Mouse (Mus musculus) hindbrain, embryonic 11.5 days (tissue): ENCODE data around the gene Tmem211. TPM values are rescaled to one million over a fixed set of nuclear protein-coding genes. Genes with fewer than 3 reads are reported as not detected.

Source experiments
- ATAC-seq: fragments of 200-750 bp; cut with Nextera tagmentation; 2 replicates; pipeline ENCODE4 v1.8.0; 2017; ENCODE audit warnings: mild to moderate bottlenecking, moderate TSS enrichment, moderate library complexity; ENCODE audit not compliant: low FRiP score
- DNase-seq: peaks from one replicate; pipeline ENCODE4 v3.0.0-alpha.2; 2015; ENCODE audit warnings: low spot score
- H3K27ac ChIP-seq: fragments of 300-500 bp; sonication (generic); 2 replicates; pipeline ENCODE4 v1.5.1; 2014; ENCODE audit warnings: mild to moderate bottlenecking, low read depth, low read length
- H3K27me3 ChIP-seq: fragments of 300-500 bp; sonication (generic); 2 replicates; pipeline ENCODE4 v1.6.1; 2014; ENCODE audit warnings: mild to moderate bottlenecking, low read length, moderate library complexity, mixed read lengths; ENCODE audit not compliant: control insufficient read depth, insufficient read depth
- H3K36me3 ChIP-seq: fragments of 300-500 bp; sonication (generic); 2 replicates; pipeline ENCODE4 v1.6.1; 2014; ENCODE audit warnings: mild to moderate bottlenecking, low read length, moderate library complexity, mixed read lengths; ENCODE audit not compliant: control insufficient read depth, insufficient read depth
- H3K4me1 ChIP-seq: fragments of 300-500 bp; sonication (generic); replicated peaks from 2 replicates; pipeline ENCODE4 v1.6.1; 2014; ENCODE audit warnings: low read length, mixed read lengths; ENCODE audit not compliant: control insufficient read depth, insufficient read depth
- H3K4me2 ChIP-seq: fragments of 300-500 bp; sonication (generic); replicated peaks from 2 replicates; pipeline ENCODE4 v1.6.1; 2014; ENCODE audit warnings: mild to moderate bottlenecking, low read depth, low read length
- H3K4me3 ChIP-seq: fragments of 300-500 bp; sonication (generic); 2 replicates; pipeline ENCODE4 v1.5.1; 2014; ENCODE audit warnings: low read depth, low read length
- H3K9ac ChIP-seq: fragments of 300-500 bp; sonication (generic); 2 replicates; pipeline ENCODE4 v1.6.1; 2014; ENCODE audit warnings: low read depth, low read length
- H3K9me3 ChIP-seq: fragments of 300-500 bp; sonication (generic); 2 replicates; pipeline ENCODE4 v1.6.1; 2016; ENCODE audit warnings: low read length; ENCODE audit not compliant: control insufficient read depth
- WGBS: fragments of 180-500 bp; shearing (Covaris S2); extraction: QIAGEN DNeasy Blood & Tissue Kit; methylation state at CpG from one replicate; pipeline ENCODE4 v1.1.7; 2014; 5-methylcytosine and 5-hydroxymethylcytosine counted together
- polyA plus RNA-seq: library from polyadenylated mRNA; unstranded; fragments of >200 nt; fragmentation: Nextera tagmentation; extraction: Ambion mirVana; gene quantifications from 2 replicates; pipeline ENCODE4 v1.2.1, GENCODE M21; 2014

The Tmem211 gene
- polyA plus RNA-seq, 1 experiment from 2014 or later = not detected

GRCm38 (mm10) chr5:113225271-113225670 lies 1.4 kb upstream of the Tmem211 start:
- Histone ChIP-seq H3K9ac (no peak overlapping the region), H3K4me3 (no peak overlapping the region), H3K4me1 (peaks cover 4% of the 10 kb centered on the region; the same call in 1 of the 2 replicates), H3K27me3 (no peaks in the 10 kb centered on the region), H3K4me2 (0 out of 2 replicates have a peak overlapping the region, but pooled peaks have one; percentile 4), H3K9me3 (no peaks in the 10 kb centered on the region), H3K36me3 (no peaks in the 10 kb centered on the region), H3K27ac (no peak overlapping the region)
- ATAC-seq (no peak), DNase-seq (peak; percentile 74)
- WGBS = 9% methylated on average over 10 of the region's 10 CpGs

- Histone ChIP-seq H3K9ac (no peak overlapping the region), H3K27me3 (no peaks in the 10 kb centered on the region), H3K4me2 (peak overlapping the region; percentile 12), H3K4me1 (peaks cover 4% of the 10 kb centered on the region; the same call in 1 of the 2 replicates), H3K9me3 (no peaks in the 10 kb centered on the region), H3K4me3 (no peak overlapping the region), H3K27ac (no peak overlapping the region), H3K36me3 (no peaks in the 10 kb centered on the region)
- 14% methylated on average over 25 of the region's 25 CpGs for WGBS
- DNase-seq (peak; percentile 49), ATAC-seq (peak; percentile 65)
Observed at GRCm38 (mm10) chr5:113225686-113226435, 848 bp upstream of the Tmem211 start.

GRCm38 (mm10) chr5:113230196-113230595 lies 3.5 kb downstream of the Tmem211 start:
- DNase-seq = no peak
- H3K27me3 ChIP-seq = no peaks in the 10 kb centered on the region
- no peaks in the 10 kb centered on the region for H3K9me3 ChIP-seq
- H3K4me3 ChIP-seq = no peak overlapping the region
- no peak overlapping the region for H3K9ac ChIP-seq
- H3K4me1 ChIP-seq = peaks cover 4% of the 10 kb centered on the region; the same call in 1 of the 2 replicates
- no peak overlapping the region for H3K27ac ChIP-seq
- no peak overlapping the region for H3K4me2 ChIP-seq
- WGBS = 77% methylated on average over 5 of the region's 5 CpGs
- ATAC-seq = no peak
- H3K36me3 ChIP-seq = no peaks in the 10 kb centered on the region

GRCm38 (mm10) chr5:113249263-113249930 lies 22.7 kb downstream of the Tmem211 start:
- H3K27ac ChIP-seq = no peak overlapping the region
- H3K9ac ChIP-seq = no peak overlapping the region
- no peaks in the 10 kb centered on the region for H3K9me3 ChIP-seq
- H3K36me3 ChIP-seq = no peaks in the 10 kb centered on the region
- no peak overlapping the region for H3K4me2 ChIP-seq
- no peak for DNase-seq
- H3K4me3 ChIP-seq = no peak overlapping the region
- no peaks in the 10 kb centered on the region for H3K27me3 ChIP-seq
- H3K4me1 ChIP-seq = no peaks in the 10 kb centered on the region
- WGBS = 87% methylated on average over 8 of the region's 8 CpGs
- ATAC-seq = no peak

GRCm38 (mm10) chr5:113250806-113251205 lies 24.1 kb downstream of the Tmem211 start:
- H3K9ac ChIP-seq = no peak overlapping the region
- H3K4me2 ChIP-seq = no peak overlapping the region
- no peaks in the 10 kb centered on the region for H3K9me3 ChIP-seq
- DNase-seq (no peak), ATAC-seq (no peak)
- H3K27me3 ChIP-seq = no peaks in the 10 kb centered on the region
- no peak overlapping the region for H3K27ac ChIP-seq
- H3K36me3 ChIP-seq = no peaks in the 10 kb centered on the region
- 92% methylated on average over 11 of the region's 11 CpGs for WGBS
- no peak overlapping the region for H3K4me3 ChIP-seq
- H3K4me1 ChIP-seq = no peaks in the 10 kb centered on the region

- H3K36me3 ChIP-seq = no peaks in the 10 kb centered on the region
- no peak overlapping the region for H3K27ac ChIP-seq
- no peak for ATAC-seq
- no peak overlapping the region for H3K9ac ChIP-seq
- DNase-seq = no peak
- no peak overlapping the region for H3K4me2 ChIP-seq
- no peaks in the 10 kb centered on the region for H3K4me1 ChIP-seq
- H3K4me3 ChIP-seq = no peak overlapping the region
- WGBS = 85% methylated on average over 8 of the region's 8 CpGs
- H3K9me3 ChIP-seq = no peaks in the 10 kb centered on the region
- no peaks in the 10 kb centered on the region for H3K27me3 ChIP-seq
Observed at GRCm38 (mm10) chr5:113265637-113266036, 38.9 kb downstream of the Tmem211 start.

- no peaks in the 10 kb centered on the region; the same call in 1 of the 2 replicates for H3K36me3 ChIP-seq
- no peaks in the 10 kb centered on the region for H3K27me3 ChIP-seq
- no peaks in the 10 kb centered on the region for H3K9me3 ChIP-seq
- H3K4me3 ChIP-seq = no peak overlapping the region
- ATAC-seq (no peak), DNase-seq (no peak)
- H3K4me2 ChIP-seq = no peak overlapping the region
- no peaks in the 10 kb centered on the region for H3K4me1 ChIP-seq
- H3K9ac ChIP-seq = no peak overlapping the region
- H3K27ac ChIP-seq = no peak overlapping the region
Observed at GRCm38 (mm10) chr5:113268246-113268645, 41.5 kb downstream of the Tmem211 start.

GRCm38 (mm10) chr5:113270043-113270442 lies 43.3 kb downstream of the Tmem211 start:
- no peak for ATAC-seq
- Histone ChIP-seq H3K4me3 (no peak overlapping the region), H3K36me3 (no peaks in the 10 kb centered on the region; the same call in 1 of the 2 replicates), H3K9ac (no peak overlapping the region), H3K4me2 (no peak overlapping the region), H3K4me1 (no peaks in the 10 kb centered on the region), H3K9me3 (no peaks in the 10 kb centered on the region), H3K27ac (no peak overlapping the region), H3K27me3 (no peaks in the 10 kb centered on the region)
- WGBS = 70% methylated on average over 3 of the region's 3 CpGs
- DNase-seq = peak; percentile 27
